Mouse (Mus musculus): ENCODE measurements around the gene Bicral. TPM values are rescaled to one million over a fixed set of nuclear protein-coding genes. Genes with fewer than 3 reads are reported as not detected.
"Not testable (repeated sequence)": the region's sequence is repeated elsewhere in the genome, so short reads cannot be mapped to it uniquely, and the experiment has no call there.

Gene Bicral
- polyA plus RNA-seq, 1 experiment from 2014 or later, result 2.6 TPM

- WGBS (ENCODE audit: insufficient replicate concordance), result 58% methylated on average over 15 of the region's 15 CpGs
- Histone ChIP-seq H3K9ac (peak overlapping the region; percentile 99), H3K9me3 (replicated peaks) (no peaks in the 10 kb centered on the region), H3K27me3 (no peaks in the 10 kb centered on the region), H3K27ac (replicated peaks) (peak overlapping the region; percentile 97), H3K4me2 (peak overlapping the region; percentile 79), H3K4me1 (replicated peaks) (peaks cover 44% of the 10 kb centered on the region), H3K36me3 (replicated peaks) (no peaks in the 10 kb centered on the region), H3K4me3 (replicated peaks) (peak overlapping the region; percentile 86)
- no peak for ATAC-seq (ENCODE audit: insufficient read depth)
These were observed 2.8 kb downstream of the Bicral start for GRCm38 (mm10) chr17:46855328-46856106.

GRCm38 (mm10) chr17:46854640-46855110 lies 3.6 kb downstream of the Bicral start:
- no peak for ATAC-seq (ENCODE audit: insufficient read depth)
- Histone ChIP-seq H3K27me3 (no peaks in the 10 kb centered on the region), H3K4me1 (replicated peaks) (peaks cover 44% of the 10 kb centered on the region), H3K9me3 (replicated peaks) (no peaks in the 10 kb centered on the region), H3K36me3 (replicated peaks) (no peaks in the 10 kb centered on the region), H3K27ac (replicated peaks) (peak overlapping the region; percentile 63), H3K4me2 (peak overlapping the region; percentile 79), H3K9ac (no peak overlapping the region), H3K4me3 (replicated peaks) (no peak overlapping the region)
- WGBS (ENCODE audit: insufficient replicate concordance), result 45% methylated on average over 8 of the region's 8 CpGs

- Histone ChIP-seq H3K4me3 (replicated peaks) (no peak overlapping the region), H3K27ac (replicated peaks) (peak overlapping the region; percentile 63), H3K9me3 (replicated peaks) (no peaks in the 10 kb centered on the region), H3K36me3 (replicated peaks) (no peaks in the 10 kb centered on the region), H3K27me3 (no peaks in the 10 kb centered on the region), H3K9ac (no peak overlapping the region), H3K4me1 (replicated peaks) (peaks cover 43% of the 10 kb centered on the region), H3K4me2 (no peak overlapping the region)
- ATAC-seq (ENCODE audit: insufficient read depth), result no peak
- WGBS (ENCODE audit: insufficient replicate concordance), result 78% methylated on average over 7 of the region's 7 CpGs
These were observed 4.2 kb downstream of the Bicral start for GRCm38 (mm10) chr17:46854096-46854495.

- H3K4me3 ChIP-seq (replicated peaks), result no peak overlapping the region
- 0 out of 2 replicates have a peak overlapping the region, but pooled peaks have one; percentile 29 for H3K27ac ChIP-seq (replicated peaks)
- H3K4me1 ChIP-seq (replicated peaks), result peaks cover 39% of the 10 kb centered on the region
- no peak overlapping the region for H3K9ac ChIP-seq
- H3K27me3 ChIP-seq, result no peaks in the 10 kb centered on the region
- WGBS (ENCODE audit: insufficient replicate concordance), result 57% methylated on average over 6 of the region's 6 CpGs
- H3K4me2 ChIP-seq, result no peak overlapping the region
- no peak for ATAC-seq (ENCODE audit: insufficient read depth)
- H3K36me3 ChIP-seq (replicated peaks), result no peaks in the 10 kb centered on the region
- H3K9me3 ChIP-seq (replicated peaks), result no peaks in the 10 kb centered on the region
These were observed 5.0 kb downstream of the Bicral start for GRCm38 (mm10) chr17:46853281-46853680.

GRCm38 (mm10) chr17:46852725-46853124 lies 5.6 kb downstream of the Bicral start:
- no peak overlapping the region for H3K4me2 ChIP-seq
- H3K36me3 ChIP-seq (replicated peaks), result no peaks in the 10 kb centered on the region
- ATAC-seq (ENCODE audit: insufficient read depth), result no peak
- H3K27me3 ChIP-seq, result no peaks in the 10 kb centered on the region
- H3K9me3 ChIP-seq (replicated peaks), result no peaks in the 10 kb centered on the region
- 35% methylated on average over 6 of the region's 6 CpGs for WGBS (ENCODE audit: insufficient replicate concordance)
- H3K4me1 ChIP-seq (replicated peaks), result peaks cover 39% of the 10 kb centered on the region
- no peak overlapping the region for H3K4me3 ChIP-seq (replicated peaks)
- no peak overlapping the region for H3K9ac ChIP-seq
- H3K27ac ChIP-seq (replicated peaks), result 0 out of 2 replicates have a peak overlapping the region, but pooled peaks have one; percentile 29

GRCm38 (mm10) chr17:46847206-46847605 lies 11.1 kb downstream of the Bicral start:
- Histone ChIP-seq H3K4me3 (replicated peaks) (no peak overlapping the region), H3K9me3 (replicated peaks) (no peaks in the 10 kb centered on the region), H3K4me1 (replicated peaks) (peaks cover 7% of the 10 kb centered on the region; the same call in 1 of the 2 replicates), H3K27ac (replicated peaks) (no peak overlapping the region), H3K4me2 (no peak overlapping the region), H3K27me3 (no peaks in the 10 kb centered on the region), H3K36me3 (replicated peaks) (no peaks in the 10 kb centered on the region; the same call in 1 of the 2 replicates), H3K9ac (no peak overlapping the region)
- ATAC-seq (ENCODE audit: insufficient read depth), result no peak
- WGBS (ENCODE audit: insufficient replicate concordance), result 92% methylated on average over 7 of the region's 7 CpGs

- not testable (repeated sequence) for H3K27me3 ChIP-seq; H3K36me3 ChIP-seq (replicated peaks); H3K27ac ChIP-seq (replicated peaks); H3K4me3 ChIP-seq (replicated peaks); H3K9me3 ChIP-seq (replicated peaks); ATAC-seq (ENCODE audit: insufficient read depth); H3K4me1 ChIP-seq (replicated peaks); H3K4me2 ChIP-seq; H3K9ac ChIP-seq
- WGBS (ENCODE audit: insufficient replicate concordance), result 91% methylated on average over 18 of the region's 18 CpGs
These were observed 11.7 kb downstream of the Bicral start for GRCm38 (mm10) chr17:46846573-46846972.

DNA sequence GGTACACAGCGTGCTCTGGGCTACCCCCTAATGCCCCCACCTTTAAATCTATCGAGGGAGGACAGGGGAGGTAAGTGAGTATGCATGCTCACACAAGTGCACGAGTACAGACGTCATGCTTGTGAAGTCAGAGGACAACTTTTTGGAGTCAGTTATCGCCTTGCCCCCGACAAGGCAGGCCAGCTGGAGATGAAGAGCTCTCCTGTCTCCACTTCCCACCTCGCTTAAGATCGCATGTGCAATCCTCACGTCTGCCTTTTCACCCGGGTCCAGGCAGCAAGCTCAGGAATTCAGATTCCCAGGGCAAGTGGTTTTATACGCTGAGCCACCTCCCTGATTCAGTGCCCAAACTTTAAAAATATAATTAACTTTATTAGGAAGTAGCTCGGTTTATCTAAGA lies 13.0 kb downstream of the Bicral start:
- Histone ChIP-seq H3K27ac (replicated peaks) (no peak overlapping the region), H3K4me2 (no peak overlapping the region), H3K4me3 (replicated peaks) (no peak overlapping the region), H3K27me3 (no peaks in the 10 kb centered on the region), H3K9me3 (replicated peaks) (no peaks in the 10 kb centered on the region), H3K36me3 (replicated peaks) (no peaks in the 10 kb centered on the region; the same call in 1 of the 2 replicates), H3K9ac (no peak overlapping the region), H3K4me1 (replicated peaks) (0 out of 2 replicates have a peak, but pooled peaks cover 7% of the 10 kb centered on the region)
- no peak for ATAC-seq (ENCODE audit: insufficient read depth)
- WGBS (ENCODE audit: insufficient replicate concordance), result 72% methylated on average over 12 of the region's 12 CpGs

- H3K9me3 ChIP-seq (replicated peaks), result no peaks in the 10 kb centered on the region
- H3K27me3 ChIP-seq, result no peaks in the 10 kb centered on the region
- WGBS (ENCODE audit: insufficient replicate concordance), result 76% methylated on average over 10 of the region's 10 CpGs
- H3K36me3 ChIP-seq (replicated peaks), result no peaks in the 10 kb centered on the region; the same call in 1 of the 2 replicates
- ATAC-seq (ENCODE audit: insufficient read depth), result no peak
- H3K27ac ChIP-seq (replicated peaks), result no peak overlapping the region
- H3K4me3 ChIP-seq (replicated peaks), result no peak overlapping the region
- H3K9ac ChIP-seq, result no peak overlapping the region
- no peak overlapping the region for H3K4me2 ChIP-seq
- 0 out of 2 replicates have a peak, but pooled peaks cover 7% of the 10 kb centered on the region for H3K4me1 ChIP-seq (replicated peaks)
These were observed 13.5 kb downstream of the Bicral start for GRCm38 (mm10) chr17:46844811-46845210.

GRCm38 (mm10) chr17:46843716-46844115 lies 14.6 kb downstream of the Bicral start:
- H3K27ac ChIP-seq (replicated peaks), result no peak overlapping the region
- WGBS (ENCODE audit: insufficient replicate concordance), result 84% methylated on average over 7 of the region's 7 CpGs
- no peaks in the 10 kb centered on the region for H3K9me3 ChIP-seq (replicated peaks)
- no peak for ATAC-seq (ENCODE audit: insufficient read depth)
- H3K36me3 ChIP-seq (replicated peaks), result no peaks in the 10 kb centered on the region; the same call in 1 of the 2 replicates
- H3K4me1 ChIP-seq (replicated peaks), result peaks cover 9% of the 10 kb centered on the region
- H3K9ac ChIP-seq, result no peak overlapping the region
- H3K4me2 ChIP-seq, result no peak overlapping the region
- H3K27me3 ChIP-seq, result no peaks in the 10 kb centered on the region
- H3K4me3 ChIP-seq (replicated peaks), result no peak overlapping the region

GRCm38 (mm10) chr17:46843022-46843421 lies 15.3 kb downstream of the Bicral start:
- ATAC-seq (ENCODE audit: insufficient read depth), result no peak
- no peak overlapping the region for H3K27ac ChIP-seq (replicated peaks)
- H3K4me2 ChIP-seq, result no peak overlapping the region
- 58% methylated on average over 2 of the region's 2 CpGs for WGBS (ENCODE audit: insufficient replicate concordance)
- H3K4me3 ChIP-seq (replicated peaks), result no peak overlapping the region
- H3K9me3 ChIP-seq (replicated peaks), result no peaks in the 10 kb centered on the region
- no peak overlapping the region for H3K9ac ChIP-seq
- no peaks in the 10 kb centered on the region; the same call in 1 of the 2 replicates for H3K36me3 ChIP-seq (replicated peaks)
- H3K4me1 ChIP-seq (replicated peaks), result peaks cover 16% of the 10 kb centered on the region
- H3K27me3 ChIP-seq, result no peaks in the 10 kb centered on the region

Measured in liver, embryonic 15.5 days (tissue).